Mouse (Mus musculus): ENCODE measurements around the gene Mob3b.

Gene Mob3b

GRCm38 (mm10) chr4:35148326-35148725, 9.0 kb downstream of the Mob3b start:
- ATAC-seq (ENCODE audit: low TSS enrichment) = no peak

GRCm38 (mm10) chr4:35146597-35146996, 10.7 kb downstream of the Mob3b start:
- ATAC-seq (ENCODE audit: low TSS enrichment) = no peak

GRCm38 (mm10) chr4:35145726-35146125, 11.6 kb downstream of the Mob3b start:
- ATAC-seq (ENCODE audit: low TSS enrichment) = no peak

- no peak for ATAC-seq (ENCODE audit: low TSS enrichment)
These were observed 13.7 kb downstream of the Mob3b start for GRCm38 (mm10) chr4:35143472-35144102.

GRCm38 (mm10) chr4:35140317-35140716, 17.0 kb downstream of the Mob3b start:
- peak; percentile 50 for ATAC-seq (ENCODE audit: low TSS enrichment)

- ATAC-seq (ENCODE audit: low TSS enrichment) = no peak
These were observed 19.2 kb downstream of the Mob3b start for GRCm38 (mm10) chr4:35138077-35138476.

GRCm38 (mm10) chr4:35136996-35137395, 20.3 kb downstream of the Mob3b start:
- ATAC-seq (ENCODE audit: low TSS enrichment) = no peak

- no peak for ATAC-seq (ENCODE audit: low TSS enrichment)
These were observed 21.5 kb downstream of the Mob3b start for GRCm38 (mm10) chr4:35135806-35136205.

GRCm38 (mm10) chr4:35134846-35135611, 22.3 kb downstream of the Mob3b start:
- ATAC-seq (ENCODE audit: low TSS enrichment) = no peak

- no peak for ATAC-seq (ENCODE audit: low TSS enrichment)
These were observed 23.9 kb downstream of the Mob3b start for GRCm38 (mm10) chr4:35133411-35133810.

GRCm38 (mm10) chr4:35131592-35131991, 25.7 kb downstream of the Mob3b start:
- ATAC-seq (ENCODE audit: low TSS enrichment) = no peak

GRCm38 (mm10) chr4:35130411-35130948, 26.8 kb downstream of the Mob3b start:
- ATAC-seq (ENCODE audit: low TSS enrichment) = no peak

- no peak for ATAC-seq (ENCODE audit: low TSS enrichment)
These were observed 29.5 kb downstream of the Mob3b start for GRCm38 (mm10) chr4:35127759-35128158.

- ATAC-seq (ENCODE audit: low TSS enrichment) = no peak
These were observed 30.5 kb downstream of the Mob3b start for GRCm38 (mm10) chr4:35126776-35127175.

GRCm38 (mm10) chr4:35125299-35125777, 31.9 kb downstream of the Mob3b start:
- no peak for ATAC-seq (ENCODE audit: low TSS enrichment)

- no peak for ATAC-seq (ENCODE audit: low TSS enrichment)
These were observed 33.3 kb downstream of the Mob3b start for GRCm38 (mm10) chr4:35124027-35124426.

GRCm38 (mm10) chr4:35123087-35123486, 34.2 kb downstream of the Mob3b start:
- ATAC-seq (ENCODE audit: low TSS enrichment) = no peak

GRCm38 (mm10) chr4:35121060-35121459, 36.2 kb downstream of the Mob3b start:
- ATAC-seq (ENCODE audit: low TSS enrichment) = peak; percentile 80

- ATAC-seq (ENCODE audit: low TSS enrichment) = no peak
These were observed 36.7 kb downstream of the Mob3b start for GRCm38 (mm10) chr4:35120575-35120974.

- ATAC-seq (ENCODE audit: low TSS enrichment) = no peak
These were observed 37.1 kb downstream of the Mob3b start for GRCm38 (mm10) chr4:35120159-35120558.

- ATAC-seq (ENCODE audit: low TSS enrichment) = no peak
These were observed 38.4 kb downstream of the Mob3b start for GRCm38 (mm10) chr4:35118851-35119250.

- ATAC-seq (ENCODE audit: low TSS enrichment) = no peak
These were observed 40.1 kb downstream of the Mob3b start for GRCm38 (mm10) chr4:35117144-35117543.

- peak; percentile 70 for ATAC-seq (ENCODE audit: low TSS enrichment)
These were observed 41.4 kb downstream of the Mob3b start for GRCm38 (mm10) chr4:35115933-35116332.
